Mouse (Mus musculus) liver, embryonic 14.5 days (tissue): Measurements from ENCODE around the gene Rad51c. TPM values are rescaled to one million over a fixed set of nuclear protein-coding genes. Genes with fewer than 3 reads are reported as not detected.

Experiments used
- ATAC-seq: fragments of 200-750 bp; cut with Nextera tagmentation; 2 replicates; pipeline ENCODE4 v1.8.0; 2017; ENCODE audit warnings: moderate number of reproducible peaks, mild to moderate bottlenecking, moderate library complexity; ENCODE audit not compliant: insufficient read depth
- DNase-seq, 3 experiments: peaks; one replicate each; pipeline ENCODE4 v3.0.0-alpha.2; 2012 to 2013; ENCODE audit warnings: low read depth in 3 of 3, low spot score in 3 of 3
- H3K27ac ChIP-seq: fragments of 300-500 bp; sonication (generic); 2 replicates; pipeline ENCODE4 v1.5.1; 2014; ENCODE audit warnings: moderate library complexity, mild to moderate bottlenecking, control low read depth, inconsistent platforms
- H3K27me3 ChIP-seq: fragments of 300-500 bp; sonication (generic); 2 replicates; pipeline ENCODE4 v1.6.1; 2014; ENCODE audit warnings: mild to moderate bottlenecking, low read length, moderate library complexity; ENCODE audit not compliant: control insufficient read depth, insufficient read depth
- H3K36me3 ChIP-seq: fragments of 300-500 bp; sonication (generic); replicated peaks from 2 replicates; pipeline ENCODE4 v1.6.1; 2014; ENCODE audit warnings: low read depth; ENCODE audit not compliant: control insufficient read depth, insufficient read depth
- H3K4me1 ChIP-seq, 2 experiments: fragments of 200-500 bp in 1 of 2; fragments of 300-500 bp in 1 of 2; sonication (generic) in 1 of 2; replicated peaks; 2 replicates each; pipeline ENCODE4 v1.6.1; 2012 to 2014; ENCODE audit warnings: antibody characterized with exemption in 1 of 2, inconsistent platforms in 1 of 2, low read length in 1 of 2; ENCODE audit not compliant: control insufficient read depth in 2 of 2, insufficient read depth in 2 of 2
- H3K4me2 ChIP-seq: fragments of 300-500 bp; sonication (generic); 2 replicates; pipeline ENCODE4 v1.6.1; 2014; ENCODE audit warnings: low read depth, mild to moderate bottlenecking, control low read depth, moderate library complexity
- H3K4me3 ChIP-seq, 2 experiments: fragments of 200-500 bp in 1 of 2; fragments of 300-500 bp in 1 of 2; sonication (generic) in 1 of 2; 2 replicates each; pipeline ENCODE4 v1.5.1; 2012 to 2014; ENCODE audit warnings: low read depth in 2 of 2, low read length in 2 of 2, mild to moderate bottlenecking in 2 of 2, control low read depth in 1 of 2, inconsistent platforms in 1 of 2, moderate library complexity in 1 of 2; ENCODE audit not compliant: insufficient read depth in 1 of 2
- H3K9ac ChIP-seq: fragments of 300-500 bp; sonication (generic); replicated peaks from 2 replicates; pipeline ENCODE4 v1.6.1; 2014; ENCODE audit warnings: mild to moderate bottlenecking, control low read depth, moderate library complexity
- H3K9me3 ChIP-seq: fragments of 300-500 bp; sonication (generic); 2 replicates; pipeline ENCODE4 v1.6.1; 2016; ENCODE audit warnings: low read length, mixed read lengths; ENCODE audit not compliant: control insufficient read depth
- CTCF ChIP-seq: IDR thresholded peaks from 2 replicates; pipeline ENCODE4 v1.5.1; 2016; ENCODE audit warnings: antibody characterized with exemption, low read depth, control low read depth
- EP300 ChIP-seq: IDR thresholded peaks from 2 replicates; pipeline ENCODE4 v1.6.1; 2016; ENCODE audit warnings: antibody characterized with exemption, low read depth
- WGBS: fragments of 180-500 bp; shearing (Covaris S2); extraction: QIAGEN DNeasy Blood & Tissue Kit; methylation state at CpG from one replicate; pipeline ENCODE4 v1.1.7; 2014; ENCODE audit not compliant: insufficient replicate concordance; 5-methylcytosine and 5-hydroxymethylcytosine counted together
- polyA plus RNA-seq, 2 experiments: library from polyadenylated mRNA; depleted of rRNA in 1 of 2; stranded (reverse) in 1 of 2; unstranded in 1 of 2; fragments of >200 nt; fragmentation: Nextera tagmentation in 1 of 2; extraction: Ambion mirVana in 1 of 2; gene quantifications; 2 replicates each; pipeline versions ENCODE4 v1.2.1 to v1.2.3; 2012 to 2014

The Rad51c gene
- polyA plus RNA-seq, 2 experiments = 4.0 to 4.4 TPM

- ATAC-seq (no peak), DNase-seq (no peak)
- Histone ChIP-seq H3K27me3 (peaks cover 35% of the 10 kb centered on the region), H3K4me1 (peaks cover 7 to 8% of the 10 kb centered on the region in 2 experiments), H3K4me2 (peak overlapping the region; percentile 90), H3K9ac (peak overlapping the region; percentile 81), H3K27ac (peak overlapping the region; percentile 3; the same call in 1 of the 2 replicates), H3K36me3 (no peaks in the 10 kb centered on the region), H3K9me3 (no peaks in the 10 kb centered on the region), H3K4me3 (peak overlapping the region; percentile 72)
- 4% methylated on average over 31 of the region's 31 CpGs for WGBS
- TF ChIP-seq EP300 (no peak), CTCF (no peak)
Observed at GRCm38 (mm10) chr11:87357317-87358300, 47.1 kb downstream of the Rad51c start.

DNA sequence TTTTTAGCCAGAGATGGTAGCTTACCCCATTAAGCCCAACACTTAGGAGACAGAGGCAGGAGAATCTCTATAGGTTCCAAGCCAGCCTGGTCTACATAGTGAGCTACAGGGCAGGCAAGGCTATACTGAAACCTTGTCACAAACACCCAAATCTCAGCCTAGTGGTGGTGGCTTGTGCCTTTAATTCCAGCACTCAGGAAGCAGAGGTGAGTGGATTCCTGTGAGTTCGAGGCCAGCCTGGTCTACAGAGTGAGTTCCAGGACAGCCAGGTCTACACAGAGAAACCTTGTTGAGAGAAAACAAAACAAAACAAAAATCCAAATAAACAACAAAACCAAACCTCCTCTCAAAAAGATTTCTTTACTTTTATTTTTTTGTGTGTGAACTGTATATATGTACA lies 49.9 kb downstream of the Rad51c start:
- Histone ChIP-seq H3K9me3 (no peaks in the 10 kb centered on the region), H3K9ac (no peak overlapping the region), H3K4me3 (no peak overlapping the region), H3K4me2 (no peak overlapping the region), H3K27me3 (peaks cover 22% of the 10 kb centered on the region), H3K27ac (no peak overlapping the region), H3K4me1 (peaks cover 7 to 8% of the 10 kb centered on the region in 2 experiments), H3K36me3 (no peaks in the 10 kb centered on the region)
- DNase-seq (no peak), ATAC-seq (no peak)
- TF ChIP-seq CTCF (no peak), EP300 (no peak)
- WGBS = 66% methylated on average over 1 of the region's 1 CpGs

DNA sequence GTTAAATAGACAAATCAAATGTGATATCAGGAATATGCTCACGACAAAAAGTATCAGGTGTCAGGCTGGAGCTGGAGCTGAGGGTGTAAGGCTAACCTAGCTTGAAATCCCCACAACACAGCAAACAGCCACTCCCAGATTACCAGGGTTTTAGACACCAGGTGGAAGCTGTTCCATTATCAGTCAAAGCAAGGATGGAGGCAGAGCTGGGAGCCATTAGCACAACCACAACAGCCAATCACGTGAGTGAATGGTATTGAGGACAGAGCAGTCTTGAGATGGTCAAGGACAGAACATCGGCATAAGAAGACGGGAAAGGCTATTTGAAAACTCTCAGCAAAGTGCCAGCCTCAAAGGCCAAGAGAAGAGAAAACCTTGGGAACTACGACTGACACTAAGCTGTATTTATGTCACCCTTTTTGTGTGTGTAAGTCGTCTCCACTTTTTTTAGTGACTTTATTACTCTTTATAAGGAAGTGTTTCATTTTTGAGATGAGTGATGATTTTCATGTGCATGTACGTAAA lies 51.0 kb downstream of the Rad51c start:
- DNase-seq = no peak
- 73% methylated on average over 7 of the region's 7 CpGs for WGBS

More for the DNA sequence above, 51.0 kb downstream of the Rad51c start:
- peaks cover 2 to 3% of the 10 kb centered on the region in 2 experiments; a peak in 1 of 4 replicates for H3K4me1 ChIP-seq
- no peaks in the 10 kb centered on the region for H3K9me3 ChIP-seq
- no peak overlapping the region for H3K4me3 ChIP-seq
- no peak for TF ChIP-seq CTCF
- TF ChIP-seq EP300 = no peak
- ATAC-seq = no peak
- H3K9ac ChIP-seq = no peak overlapping the region
- H3K4me2 ChIP-seq = no peak overlapping the region
- peaks cover 13% of the 10 kb centered on the region for H3K27me3 ChIP-seq
- H3K27ac ChIP-seq = no peak overlapping the region
- H3K36me3 ChIP-seq = no peaks in the 10 kb centered on the region

Other genes with a start within 250 kb of the Rad51c start
- 1.6 and 2.0 TPM in 2 replicates for gene Ppm1e, start 45.9 kb downstream of the Rad51c start, polyA plus RNA-seq (2012; rRNA removed)
- 1.7 and 1.9 TPM in 2 replicates for gene Ppm1e, start 45.9 kb downstream of the Rad51c start, polyA plus RNA-seq (2014; fragmentation: Nextera tagmentation; extraction: Ambion mirVana)
- gene Tex14, start 111 bp upstream of the Rad51c start, polyA plus RNA-seq (2012; rRNA removed) = 0.01 and 0.06 TPM in 2 replicates
- not detected in 2 replicates for gene Tex14, start 111 bp upstream of the Rad51c start, polyA plus RNA-seq (2014; fragmentation: Nextera tagmentation; extraction: Ambion mirVana)
- gene Gm11492, start 161.7 kb upstream of the Rad51c start, polyA plus RNA-seq (2012; rRNA removed) = not detected in 2 replicates
- gene Gm11492, start 161.7 kb upstream of the Rad51c start, polyA plus RNA-seq (2014; fragmentation: Nextera tagmentation; extraction: Ambion mirVana) = not detected in 2 replicates
- 5.5 and 8.0 TPM in 2 replicates for gene Sept4, start 163.9 kb upstream of the Rad51c start, polyA plus RNA-seq (2012; rRNA removed)
- 9.1 and 11.2 TPM in 2 replicates for gene Sept4, start 163.9 kb upstream of the Rad51c start, polyA plus RNA-seq (2014; fragmentation: Nextera tagmentation; extraction: Ambion mirVana)
- 5.7 and 6.5 TPM in 2 replicates for gene Mtmr4, start 187.2 kb upstream of the Rad51c start, polyA plus RNA-seq (2012; rRNA removed)
- 8.7 and 9.2 TPM in 2 replicates for gene Mtmr4, start 187.2 kb upstream of the Rad51c start, polyA plus RNA-seq (2014; fragmentation: Nextera tagmentation; extraction: Ambion mirVana)
- 0.02 TPM in 1 of 2 replicates, not detected in the other for gene Hsf5, start 212.2 kb upstream of the Rad51c start, polyA plus RNA-seq (2012; rRNA removed)
- not detected in 2 replicates for gene Hsf5, start 212.2 kb upstream of the Rad51c start, polyA plus RNA-seq (2014; fragmentation: Nextera tagmentation; extraction: Ambion mirVana)